Mouse (Mus musculus): ENCODE data around the gene Jak2. TPM values are rescaled to one million over a fixed set of nuclear protein-coding genes. Genes with fewer than 3 reads are reported as not detected.

The Jak2 gene
- total RNA-seq, 2 experiments from 2014 or later: 16.2 to 20.1 TPM

- DNase-seq: no peak
Measured at GRCm38 (mm10) chr19:29362173-29362930, 110.7 kb downstream of the Jak2 start.

Other genes starting within 250 kb of the Jak2 start
- gene Ak3, start 203.9 kb upstream of the Jak2 start, total RNA-seq (2021): 10 to 100 TPM; 90.8 TPM
- gene Rcl1, start 150.5 kb upstream of the Jak2 start, total RNA-seq (2021): 1 to 10 TPM; 4.2 to 5.9 TPM
- under 1 TPM; 0.40 to 0.72 TPM for gene Insl6, start 73.5 kb downstream of the Jak2 start, total RNA-seq (2021)
- not detected for gene Rln1, start 82.8 kb downstream of the Jak2 start, total RNA-seq (2021)
- gene Plgrkt, start 115.6 kb downstream of the Jak2 start, total RNA-seq (2021): 10 to 100 TPM; 26.8 to 27.8 TPM
- gene Cd274, start 115.6 kb downstream of the Jak2 start, total RNA-seq (2021): 1 to 10 TPM; 2.6 to 9.4 TPM
- under 1 TPM in 1 of 2 experiments, not detected in 1; 0.15 TPM for gene Pdcd1lg2, start 159.1 kb downstream of the Jak2 start, total RNA-seq (2021)

All from heart, adult 18-20 months (tissue).